Mouse (Mus musculus): ENCODE measurements around the gene Me1. TPM values are rescaled to one million over a fixed set of nuclear protein-coding genes. Genes with fewer than 3 reads are reported as not detected.

Gene Me1
- total and polyA plus RNA-seq, 2 experiments from 2014 or later = 37.5 to 76.5 TPM

GRCm38 (mm10) chr9:86560543-86560942, 135.2 kb downstream of the Me1 start:
- DNase-seq (ENCODE audit: low spot score) (no peak), ATAC-seq (no peak)
- Histone ChIP-seq H3K36me3 (ENCODE audit: insufficient read depth, low read length) (peaks cover 48% of the 10 kb centered on the region), H3K27me3 (ENCODE audit: insufficient read depth, low read length) (no peaks in the 10 kb centered on the region), H3K9me3 (ENCODE audit: low read length) (no peaks in the 10 kb centered on the region), H3K4me2 (ENCODE audit: low read depth, low read length) (no peak overlapping the region), H3K4me3 (ENCODE audit: low read length) (no peak overlapping the region), H3K27ac (no peak overlapping the region), H3K9ac (replicated peaks; ENCODE audit: low read length) (no peak overlapping the region), H3K4me1 (ENCODE audit: insufficient read depth, low read length) (no peaks in the 10 kb centered on the region)
- no peak for TF ChIP-seq CTCF (IDR thresholded peaks at IDR 0.05; ENCODE audit: low read depth)
- 81% methylated on average over 3 of the region's 3 CpGs for WGBS

- no peaks in the 10 kb centered on the region for H3K4me1 ChIP-seq (ENCODE audit: insufficient read depth, low read length)
- no peak overlapping the region for H3K9ac ChIP-seq (replicated peaks; ENCODE audit: low read length)
- DNase-seq (ENCODE audit: low spot score) = peak; percentile 8
- no peaks in the 10 kb centered on the region for H3K9me3 ChIP-seq (ENCODE audit: low read length)
- TF ChIP-seq CTCF (IDR thresholded peaks at IDR 0.05; ENCODE audit: low read depth) = no peak
- no peak overlapping the region for H3K27ac ChIP-seq
- ATAC-seq = no peak
- H3K4me3 ChIP-seq (ENCODE audit: low read length) = no peak overlapping the region
- no peaks in the 10 kb centered on the region for H3K27me3 ChIP-seq (ENCODE audit: insufficient read depth, low read length)
- H3K36me3 ChIP-seq (ENCODE audit: insufficient read depth, low read length) = peaks cover 47% of the 10 kb centered on the region
- 80% methylated on average over 4 of the region's 4 CpGs for WGBS
- H3K4me2 ChIP-seq (ENCODE audit: low read depth, low read length) = no peak overlapping the region
Measured at GRCm38 (mm10) chr9:86554641-86555040, 141.1 kb downstream of the Me1 start.

- ATAC-seq = no peak
- no peak overlapping the region for H3K4me2 ChIP-seq (ENCODE audit: low read depth, low read length)
- no peak overlapping the region for H3K4me3 ChIP-seq (ENCODE audit: low read length)
- H3K4me1 ChIP-seq (ENCODE audit: insufficient read depth, low read length) = no peaks in the 10 kb centered on the region
- WGBS = 75% methylated on average over 9 of the region's 9 CpGs
- no peak overlapping the region for H3K9ac ChIP-seq (replicated peaks; ENCODE audit: low read length)
- H3K27me3 ChIP-seq (ENCODE audit: insufficient read depth, low read length) = no peaks in the 10 kb centered on the region
- no peak for TF ChIP-seq CTCF (IDR thresholded peaks at IDR 0.05; ENCODE audit: low read depth)
- no peaks in the 10 kb centered on the region for H3K9me3 ChIP-seq (ENCODE audit: low read length)
- H3K27ac ChIP-seq = no peak overlapping the region
- peaks cover 51% of the 10 kb centered on the region for H3K36me3 ChIP-seq (ENCODE audit: insufficient read depth, low read length)
- no peak for DNase-seq (ENCODE audit: low spot score)
Measured at GRCm38 (mm10) chr9:86553886-86554285, 141.9 kb downstream of the Me1 start.

- WGBS = 96% methylated on average over 3 of the region's 3 CpGs
- no peak for TF ChIP-seq CTCF (IDR thresholded peaks at IDR 0.05; ENCODE audit: low read depth)
- ATAC-seq (no peak), DNase-seq (ENCODE audit: low spot score) (no peak)
- Histone ChIP-seq H3K4me2 (ENCODE audit: low read depth, low read length) (no peak overlapping the region), H3K27me3 (ENCODE audit: insufficient read depth, low read length) (no peaks in the 10 kb centered on the region), H3K4me1 (ENCODE audit: insufficient read depth, low read length) (no peaks in the 10 kb centered on the region), H3K9ac (replicated peaks; ENCODE audit: low read length) (no peak overlapping the region), H3K27ac (no peak overlapping the region), H3K9me3 (ENCODE audit: low read length) (no peaks in the 10 kb centered on the region), H3K36me3 (ENCODE audit: insufficient read depth, low read length) (peaks cover 48% of the 10 kb centered on the region), H3K4me3 (ENCODE audit: low read length) (no peak overlapping the region)
Measured at GRCm38 (mm10) chr9:86550717-86551116, 145.0 kb downstream of the Me1 start.

GRCm38 (mm10) chr9:86549637-86550162, 146.1 kb downstream of the Me1 start:
- no peak overlapping the region for H3K27ac ChIP-seq
- H3K4me3 ChIP-seq (ENCODE audit: low read length) = no peak overlapping the region
- no peak for ATAC-seq
- WGBS = 91% methylated on average over 5 of the region's 5 CpGs
- no peak for TF ChIP-seq CTCF (IDR thresholded peaks at IDR 0.05; ENCODE audit: low read depth)
- no peaks in the 10 kb centered on the region for H3K4me1 ChIP-seq (ENCODE audit: insufficient read depth, low read length)
- H3K9me3 ChIP-seq (ENCODE audit: low read length) = no peaks in the 10 kb centered on the region
- H3K27me3 ChIP-seq (ENCODE audit: insufficient read depth, low read length) = no peaks in the 10 kb centered on the region
- DNase-seq (ENCODE audit: low spot score) = no peak
- H3K36me3 ChIP-seq (ENCODE audit: insufficient read depth, low read length) = peaks cover 49% of the 10 kb centered on the region
- H3K4me2 ChIP-seq (ENCODE audit: low read depth, low read length) = no peak overlapping the region
- H3K9ac ChIP-seq (replicated peaks; ENCODE audit: low read length) = no peak overlapping the region

- peaks cover 31% of the 10 kb centered on the region; the same call in 1 of the 2 replicates for H3K36me3 ChIP-seq (ENCODE audit: insufficient read depth, low read length)
- DNase-seq (ENCODE audit: low spot score) (no peak), ATAC-seq (no peak)
- 61% methylated on average over 1 of the region's 1 CpGs for WGBS
- H3K4me3 ChIP-seq (ENCODE audit: low read length) = no peak overlapping the region
- H3K4me1 ChIP-seq (ENCODE audit: insufficient read depth, low read length) = no peaks in the 10 kb centered on the region
- H3K27me3 ChIP-seq (ENCODE audit: insufficient read depth, low read length) = no peaks in the 10 kb centered on the region
- no peak overlapping the region for H3K9ac ChIP-seq (replicated peaks; ENCODE audit: low read length)
- TF ChIP-seq CTCF (IDR thresholded peaks at IDR 0.05; ENCODE audit: low read depth) = no peak
- H3K27ac ChIP-seq = no peak overlapping the region
- no peak overlapping the region for H3K4me2 ChIP-seq (ENCODE audit: low read depth, low read length)
- H3K9me3 ChIP-seq (ENCODE audit: low read length) = no peaks in the 10 kb centered on the region
Measured at GRCm38 (mm10) chr9:86544559-86544958, 151.2 kb downstream of the Me1 start.

- Histone ChIP-seq H3K9me3 (ENCODE audit: low read length) (no peaks in the 10 kb centered on the region), H3K27ac (no peak overlapping the region), H3K27me3 (ENCODE audit: insufficient read depth, low read length) (no peaks in the 10 kb centered on the region), H3K4me3 (ENCODE audit: low read length) (no peak overlapping the region), H3K36me3 (ENCODE audit: insufficient read depth, low read length) (peaks cover 22% of the 10 kb centered on the region; the same call in 1 of the 2 replicates), H3K4me2 (ENCODE audit: low read depth, low read length) (no peak overlapping the region), H3K4me1 (ENCODE audit: insufficient read depth, low read length) (no peaks in the 10 kb centered on the region), H3K9ac (replicated peaks; ENCODE audit: low read length) (no peak overlapping the region)
- ATAC-seq (no peak), DNase-seq (ENCODE audit: low spot score) (no peak)
- TF ChIP-seq CTCF (IDR thresholded peaks at IDR 0.05; ENCODE audit: low read depth) = no peak
- 82% methylated on average over 3 of the region's 3 CpGs for WGBS
Measured at GRCm38 (mm10) chr9:86543451-86543850, 152.3 kb downstream of the Me1 start.
